ENCODE assay signal across 8 mouse cellular contexts in genomic region chr17:15343071-15343822, GRCm38 (mm10). TPM values are rescaled to one million over a fixed set of nuclear protein-coding genes. Genes with fewer than 3 reads are reported as not detected.
DNase-seq lines count a peak whose midpoint lies in the region; ATAC-seq and TF ChIP-seq lines count a peak whose summit lies in the region.
"Had no signal": no experiment of that assay in that cellular context is flagged by ENCODE, and none has a peak within 500 bp of the region (broad histone marks: within the 10 kb centered on the region; RNA-seq: fewer than 3 reads in every experiment).

No protein-coding gene starts in this region.

- H3K9me3 ChIP-seq in ES-E14 (ENCODE audit: control insufficient read depth, insufficient read depth, low read depth, low read length), result no peaks in the 10 kb centered on the region
- H3K9me3 ChIP-seq in forebrain, embryonic 12.5 days, result no peaks in the 10 kb centered on the region
- no peaks in the 10 kb centered on the region for H3K9me3 ChIP-seq in limb, embryonic 12.5 days
- H3K9me3 ChIP-seq: liver, embryonic 15.5 days had no signal

- H3K4me2 ChIP-seq in forebrain, embryonic 12.5 days, result peak overlapping the region; percentile 40
- H3K4me2 ChIP-seq in limb, embryonic 12.5 days, result peak overlapping the region; percentile 36
- H3K4me2 ChIP-seq: liver, embryonic 15.5 days had no signal

- DNase-seq in ES-E14 (ENCODE audit: low read depth, low spot score), result peak; percentile 19
- peak; percentile 94 for DNase-seq in brain, adult 2 months (ENCODE audit: low read depth, low spot score)
- no peak for DNase-seq in c-Kit-positive CD71-positive TER-119-positive erythroid progenitor cells, embryonic 14.5 days (ENCODE audit: low spot score)
- no peak for DNase-seq in left cerebral cortex, adult 2 months (ENCODE audit: extremely low spot score in 1 of 2, low spot score in 2 of 2)

- H3K27ac ChIP-seq in ES-E14 (ENCODE audit: insufficient read depth, low read depth, low read length, poor library complexity, severe bottlenecking), result no peak overlapping the region
- peak overlapping the region; percentile 63 for H3K27ac ChIP-seq in forebrain, embryonic 12.5 days
- no peak overlapping the region for H3K27ac ChIP-seq in limb, embryonic 12.5 days
- no peak overlapping the region for H3K27ac ChIP-seq in left cerebral cortex, adult 2 months
- H3K27ac ChIP-seq: liver, embryonic 15.5 days had no signal

- in situ Hi-C loops in ES-E14 (cut with MboI; ENCODE audit: low sequenced_read_pairs in 2 of 2, unreplicated experiment in 2 of 2), result no loop called here

- 27% methylated on average over 14 of the region's 14 CpGs for WGBS in forebrain, embryonic 12.5 days
- 26% methylated on average over 14 of the region's 14 CpGs for WGBS in limb, embryonic 12.5 days

- no peaks in the 10 kb centered on the region for H3K36me3 ChIP-seq in ES-E14 (ENCODE audit: control insufficient read depth, insufficient read depth, low read length, poor library complexity, severe bottlenecking)
- H3K36me3 ChIP-seq in forebrain, embryonic 12.5 days (replicated peaks), result no peaks in the 10 kb centered on the region
- H3K36me3 ChIP-seq in limb, embryonic 12.5 days, result no peaks in the 10 kb centered on the region
- H3K36me3 ChIP-seq: liver, embryonic 15.5 days had no signal

- H3K4me1 ChIP-seq in ES-E14 (ENCODE audit: control insufficient read depth in 2 of 2, insufficient read depth in 2 of 2, low read length in 2 of 2, poor library complexity in 1 of 2), result peaks cover 6% of the 10 kb centered on the region in 2 experiments; a peak in 2 of 4 replicates
- H3K4me1 ChIP-seq in forebrain, embryonic 12.5 days, result peaks cover 20% of the 10 kb centered on the region
- peaks cover 10% of the 10 kb centered on the region for H3K4me1 ChIP-seq in limb, embryonic 12.5 days (replicated peaks)
- H3K4me1 ChIP-seq: liver, embryonic 15.5 days had no signal

- no peak overlapping the region for H3K9ac ChIP-seq in ES-E14 (ENCODE audit: insufficient read depth, low read depth, low read length, poor library complexity, severe bottlenecking)
- H3K9ac ChIP-seq in forebrain, embryonic 12.5 days, result no peak overlapping the region
- H3K9ac ChIP-seq in limb, embryonic 12.5 days (replicated peaks), result no peak overlapping the region
- H3K9ac ChIP-seq: liver, embryonic 15.5 days had no signal

- peak; percentile 95 for ATAC-seq in forebrain, embryonic 12.5 days (ENCODE audit: low FRiP score)
- ATAC-seq in limb, embryonic 12.5 days (ENCODE audit: insufficient number of reproducible peaks, insufficient read depth, low FRiP score, low TSS enrichment, low read depth), result no peak
- no peak for ATAC-seq in frontal cortex, adult (ENCODE audit: low TSS enrichment)

- intact Hi-C loops in left cerebral cortex, adult 2 months (cut with DNase I), result no loop called here

- no peak for TF ChIP-seq CTCF in left cerebral cortex, adult 2 months (IDR thresholded peaks at IDR 0.05)

- H3K27me3 ChIP-seq in forebrain, embryonic 12.5 days, result 0 out of 2 replicates have a peak, but pooled peaks cover 5% of the 10 kb centered on the region
- peaks cover 3% of the 10 kb centered on the region; the same call in 1 of the 2 replicates for H3K27me3 ChIP-seq in limb, embryonic 12.5 days

- H3K4me3 ChIP-seq in ES-E14 (ENCODE audit: insufficient read depth in 1 of 2, low read depth in 1 of 2, low read length in 2 of 2, poor library complexity in 1 of 2, severe bottlenecking in 1 of 2), result no peak overlapping the region
- H3K4me3 ChIP-seq in forebrain, embryonic 12.5 days (replicated peaks), result no peak overlapping the region
- no peak overlapping the region for H3K4me3 ChIP-seq in limb, embryonic 12.5 days (replicated peaks)
- no peak overlapping the region for H3K4me3 ChIP-seq in left cerebral cortex, adult 2 months
- H3K4me3 ChIP-seq: liver, embryonic 15.5 days had no signal

TF ChIP-seq in ES-E14, 5 proteins besides CTCF, POLR2A, EP300 and RAD21:
- TF ChIP-seq ZNF384 (IDR thresholded peaks at IDR 0.05; ENCODE audit: low read depth, low read length), result no peak
- TF ChIP-seq CHD2 (IDR thresholded peaks at IDR 0.05; ENCODE audit: low read depth, low read length), result no peak
- TF ChIP-seq HCFC1 (IDR thresholded peaks at IDR 0.05; ENCODE audit: borderline replicate concordance, insufficient read depth, low read length), result no peak
- no peak for TF ChIP-seq MAFK (IDR thresholded peaks at IDR 0.05; ENCODE audit: insufficient read depth, low read depth, low read length)
- no peak for TF ChIP-seq ZC3H11A (IDR thresholded peaks at IDR 0.05; ENCODE audit: borderline replicate concordance, low read depth, low read length)

RNA-seq across cellular contexts. Expression of gene Dll1, which starts 33.4 kb away (rescaled TPM):
- total RNA-seq in ES-E14 (2012; rRNA removed), result 13.8 and 42.4 TPM in 2 replicates
- polyA plus RNA-seq in forebrain, embryonic 12.5 days (2016; fragmentation: Nextera tagmentation; extraction: Ambion mirVana), result 89.3 and 98.1 TPM in 2 replicates
- polyA plus RNA-seq in limb, embryonic 12.5 days (2016; fragmentation: Nextera tagmentation; extraction: Ambion mirVana), result 6.7 and 7.1 TPM in 2 replicates
- total RNA-seq in left cerebral cortex, adult 2 months (2021), result 1 to 10 TPM; 4.8 to 7.1 TPM

RNA-seq across cellular contexts. Expression of gene Fam120b, which starts 52.8 kb away (rescaled TPM):
- 7.1 and 9.2 TPM in 2 replicates for total RNA-seq in ES-E14 (2012; rRNA removed)
- 41.4 and 42.1 TPM in 2 replicates for polyA plus RNA-seq in forebrain, embryonic 12.5 days (2016; fragmentation: Nextera tagmentation; extraction: Ambion mirVana)
- polyA plus RNA-seq in limb, embryonic 12.5 days (2016; fragmentation: Nextera tagmentation; extraction: Ambion mirVana), result 33.2 and 35.2 TPM in 2 replicates
- total RNA-seq in left cerebral cortex, adult 2 months (2021), result 10 to 100 TPM; 45.3 to 46.1 TPM

Comparison
In these comparisons a context has a peak if more than half of its experiments do, and no peak if none do; other contexts are left out.
1. DNase-seq: peak in ES-E14 (single experiment) and brain, adult 2 months (single experiment); none in c-Kit-positive CD71-positive TER-119-positive erythroid progenitor cells, embryonic 14.5 days (single experiment) and left cerebral cortex, adult 2 months (0 of 2).